Mouse (Mus musculus): ENCODE results near the gene Actn1. TPM values are rescaled to one million over a fixed set of nuclear protein-coding genes. Genes with fewer than 3 reads are reported as not detected.

The Actn1 gene
- polyA plus RNA-seq, 1 experiment = 193 TPM

DNA sequence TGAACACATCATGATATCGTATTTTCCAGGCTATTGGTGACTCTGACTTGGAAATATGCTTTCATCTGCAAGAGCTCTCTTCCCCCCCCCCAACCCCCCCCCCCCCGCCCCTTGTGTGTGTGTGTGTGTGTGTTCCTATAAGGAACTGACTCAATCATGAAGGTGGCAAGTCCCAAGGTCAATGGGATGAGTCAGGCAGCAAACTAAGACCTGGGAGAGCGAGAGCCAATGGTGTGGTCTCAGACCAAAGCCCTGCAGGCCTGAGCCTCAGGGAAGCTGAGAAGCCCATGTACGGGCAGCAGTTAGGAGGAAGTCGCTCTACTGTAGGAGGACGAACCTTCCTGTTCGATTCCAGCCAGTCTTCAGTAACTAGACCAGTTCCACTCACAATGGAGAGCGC lies 17.3 kb upstream of the Actn1 start:
- TF ChIP-seq CTCF (IDR thresholded peaks at IDR 0.05; ENCODE audit: low read depth, low read length) (no peak), EP300 (IDR thresholded peaks at IDR 0.05; ENCODE audit: insufficient read depth, low read depth, low read length) (no peak), POLR2A (IDR thresholded peaks at IDR 0.05; ENCODE audit: insufficient read depth, low read length) (no peak)
- Histone ChIP-seq H3K27me3 (ENCODE audit: control insufficient read depth, insufficient read depth, low read length, poor library complexity, severe bottlenecking) (no peaks in the 10 kb centered on the region), H3K9me3 (replicated peaks; ENCODE audit: control insufficient read depth, insufficient read depth, low read length, poor library complexity, severe bottlenecking) (no peaks in the 10 kb centered on the region), H3K27ac (ENCODE audit: insufficient read depth, low read length) (no peak overlapping the region), H3K4me1 (ENCODE audit: control insufficient read depth, insufficient read depth, low read length) (peaks cover 8% of the 10 kb centered on the region), H3K9ac (ENCODE audit: low read depth, poor library complexity, severe bottlenecking) (no peak overlapping the region), H3K36me3 (ENCODE audit: control insufficient read depth, insufficient read depth, low read length, poor library complexity, severe bottlenecking) (no peaks in the 10 kb centered on the region), H3K4me3 (ENCODE audit: low read depth, low read length) (no peak overlapping the region)

GRCm38 (mm10) chr12:80275187-80275820 lies 15.1 kb upstream of the Actn1 start:
- Histone ChIP-seq H3K27me3 (ENCODE audit: control insufficient read depth, insufficient read depth, low read length, poor library complexity, severe bottlenecking) (no peaks in the 10 kb centered on the region), H3K9me3 (replicated peaks; ENCODE audit: control insufficient read depth, insufficient read depth, low read length, poor library complexity, severe bottlenecking) (no peaks in the 10 kb centered on the region), H3K36me3 (ENCODE audit: control insufficient read depth, insufficient read depth, low read length, poor library complexity, severe bottlenecking) (no peaks in the 10 kb centered on the region), H3K4me3 (ENCODE audit: low read depth, low read length) (no peak overlapping the region), H3K9ac (ENCODE audit: low read depth, poor library complexity, severe bottlenecking) (no peak overlapping the region), H3K4me1 (ENCODE audit: control insufficient read depth, insufficient read depth, low read length) (peaks cover 7% of the 10 kb centered on the region), H3K27ac (ENCODE audit: insufficient read depth, low read length) (no peak overlapping the region)
- TF ChIP-seq CTCF (IDR thresholded peaks at IDR 0.05; ENCODE audit: low read depth, low read length) (no peak), POLR2A (IDR thresholded peaks at IDR 0.05; ENCODE audit: insufficient read depth, low read length) (no peak), EP300 (IDR thresholded peaks at IDR 0.05; ENCODE audit: insufficient read depth, low read depth, low read length) (no peak)

DNA sequence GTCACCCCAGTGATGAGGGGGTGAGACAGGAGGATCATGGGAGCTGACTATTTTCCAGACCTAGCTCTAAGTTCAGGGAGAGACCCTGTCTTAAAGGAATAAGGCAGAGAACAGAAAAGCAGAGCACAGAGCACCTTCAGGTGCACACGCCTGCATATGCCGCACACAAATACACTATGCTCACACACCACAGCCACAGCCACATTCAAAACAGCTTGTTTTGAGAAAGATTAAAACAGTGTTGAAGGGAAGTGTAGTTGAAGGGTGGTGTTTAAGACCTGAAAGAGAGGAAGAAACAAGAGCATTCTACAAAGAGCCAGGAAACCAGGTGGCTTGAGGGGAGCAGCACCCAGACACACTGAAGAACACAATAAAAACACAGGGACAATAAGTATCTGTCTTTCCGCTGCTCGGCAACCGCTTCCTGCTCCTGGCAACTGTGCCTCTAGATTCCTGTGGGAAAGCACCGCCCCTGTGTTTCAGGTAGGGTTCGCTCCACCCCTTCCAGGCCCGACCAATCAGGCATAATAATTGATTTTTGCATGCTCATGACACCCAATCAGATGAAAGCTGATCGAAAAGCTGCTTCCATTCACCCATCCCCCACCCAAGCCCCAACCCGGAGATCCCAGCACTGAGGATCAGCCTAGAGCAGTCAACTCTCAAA lies 13.0 kb upstream of the Actn1 start:
- no peak overlapping the region for H3K9ac ChIP-seq (ENCODE audit: low read depth, poor library complexity, severe bottlenecking)
- H3K4me1 ChIP-seq (ENCODE audit: control insufficient read depth, insufficient read depth, low read length) = peaks cover 5% of the 10 kb centered on the region
- H3K9me3 ChIP-seq (replicated peaks; ENCODE audit: control insufficient read depth, insufficient read depth, low read length, poor library complexity, severe bottlenecking) = no peaks in the 10 kb centered on the region
- no peak for TF ChIP-seq POLR2A (IDR thresholded peaks at IDR 0.05; ENCODE audit: insufficient read depth, low read length)
- TF ChIP-seq EP300 (IDR thresholded peaks at IDR 0.05; ENCODE audit: insufficient read depth, low read depth, low read length) = peak; percentile 49; the same call in 1 of the 2 replicates
- H3K36me3 ChIP-seq (ENCODE audit: control insufficient read depth, insufficient read depth, low read length, poor library complexity, severe bottlenecking) = no peaks in the 10 kb centered on the region
- no peaks in the 10 kb centered on the region for H3K27me3 ChIP-seq (ENCODE audit: control insufficient read depth, insufficient read depth, low read length, poor library complexity, severe bottlenecking)
- H3K4me3 ChIP-seq (ENCODE audit: low read depth, low read length) = peak overlapping the region; percentile 6
- peak overlapping the region; percentile 35 for H3K27ac ChIP-seq (ENCODE audit: insufficient read depth, low read length)

DNA sequence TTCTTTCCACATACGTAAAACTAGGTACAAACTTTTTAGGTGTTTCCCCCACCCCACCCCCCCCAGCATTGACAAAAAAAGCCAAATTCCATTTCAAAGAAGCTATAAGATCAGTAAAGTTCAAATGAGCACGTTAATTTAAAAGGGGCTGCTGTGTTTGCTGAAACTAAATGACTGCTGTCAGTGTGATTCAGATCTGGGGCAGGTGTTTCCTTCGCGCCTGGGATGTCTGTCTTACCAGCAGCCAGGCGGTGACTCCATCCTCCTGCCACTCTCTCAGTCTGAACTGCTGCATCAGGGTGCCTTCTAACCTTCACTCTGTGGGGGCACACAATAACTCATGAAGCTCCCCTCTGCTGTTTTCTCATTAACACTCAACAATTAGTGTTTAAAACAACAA lies 11.6 kb upstream of the Actn1 start:
- peak overlapping the region; percentile 11; the same call in 1 of the 2 replicates for H3K27ac ChIP-seq (ENCODE audit: insufficient read depth, low read length)
- no peak overlapping the region for H3K9ac ChIP-seq (ENCODE audit: low read depth, poor library complexity, severe bottlenecking)
- peaks cover 3% of the 10 kb centered on the region for H3K4me1 ChIP-seq (ENCODE audit: control insufficient read depth, insufficient read depth, low read length)
- TF ChIP-seq POLR2A (IDR thresholded peaks at IDR 0.05; ENCODE audit: insufficient read depth, low read length) (no peak), EP300 (IDR thresholded peaks at IDR 0.05; ENCODE audit: insufficient read depth, low read depth, low read length) (0 out of 2 replicates have a peak, but pooled peaks have one; percentile 51), CTCF (IDR thresholded peaks at IDR 0.05; ENCODE audit: low read depth, low read length) (no peak)
- H3K4me3 ChIP-seq (ENCODE audit: low read depth, low read length) = no peak overlapping the region
- H3K36me3 ChIP-seq (ENCODE audit: control insufficient read depth, insufficient read depth, low read length, poor library complexity, severe bottlenecking) = no peaks in the 10 kb centered on the region
- H3K9me3 ChIP-seq (replicated peaks; ENCODE audit: control insufficient read depth, insufficient read depth, low read length, poor library complexity, severe bottlenecking) = no peaks in the 10 kb centered on the region
- H3K27me3 ChIP-seq (ENCODE audit: control insufficient read depth, insufficient read depth, low read length, poor library complexity, severe bottlenecking) = no peaks in the 10 kb centered on the region

- Histone ChIP-seq H3K27ac (ENCODE audit: insufficient read depth, low read length) (peak overlapping the region; percentile 81), H3K4me1 (ENCODE audit: control insufficient read depth, insufficient read depth, low read length) (peaks cover 3% of the 10 kb centered on the region), H3K27me3 (ENCODE audit: control insufficient read depth, insufficient read depth, low read length, poor library complexity, severe bottlenecking) (no peaks in the 10 kb centered on the region), H3K36me3 (ENCODE audit: control insufficient read depth, insufficient read depth, low read length, poor library complexity, severe bottlenecking) (no peaks in the 10 kb centered on the region), H3K4me3 (ENCODE audit: low read depth, low read length) (no peak overlapping the region), H3K9ac (ENCODE audit: low read depth, poor library complexity, severe bottlenecking) (peak overlapping the region; percentile 28; the same call in 1 of the 2 replicates), H3K9me3 (replicated peaks; ENCODE audit: control insufficient read depth, insufficient read depth, low read length, poor library complexity, severe bottlenecking) (no peaks in the 10 kb centered on the region)
- TF ChIP-seq CTCF (IDR thresholded peaks at IDR 0.05; ENCODE audit: low read depth, low read length) = no peak
- TF ChIP-seq EP300 (IDR thresholded peaks at IDR 0.05; ENCODE audit: insufficient read depth, low read depth, low read length) = peak; percentile 91
These were observed 10.8 kb upstream of the Actn1 start for GRCm38 (mm10) chr12:80270924-80271323.

GRCm38 (mm10) chr12:80269303-80269702 lies 9.1 kb upstream of the Actn1 start:
- TF ChIP-seq EP300 (IDR thresholded peaks at IDR 0.05; ENCODE audit: insufficient read depth, low read depth, low read length) = no peak
- TF ChIP-seq POLR2A (IDR thresholded peaks at IDR 0.05; ENCODE audit: insufficient read depth, low read length) = no peak
- no peak for TF ChIP-seq CTCF (IDR thresholded peaks at IDR 0.05; ENCODE audit: low read depth, low read length)
- Histone ChIP-seq H3K9me3 (replicated peaks; ENCODE audit: control insufficient read depth, insufficient read depth, low read length, poor library complexity, severe bottlenecking) (no peaks in the 10 kb centered on the region), H3K4me1 (ENCODE audit: control insufficient read depth, insufficient read depth, low read length) (peaks cover 2% of the 10 kb centered on the region), H3K27ac (ENCODE audit: insufficient read depth, low read length) (no peak overlapping the region), H3K27me3 (ENCODE audit: control insufficient read depth, insufficient read depth, low read length, poor library complexity, severe bottlenecking) (no peaks in the 10 kb centered on the region), H3K36me3 (ENCODE audit: control insufficient read depth, insufficient read depth, low read length, poor library complexity, severe bottlenecking) (no peaks in the 10 kb centered on the region), H3K4me3 (ENCODE audit: low read depth, low read length) (no peak overlapping the region), H3K9ac (ENCODE audit: low read depth, poor library complexity, severe bottlenecking) (no peak overlapping the region)
